Mouse (Mus musculus) embryo, embryonic 9.5 days (tissue): ENCODE results near the gene Cacna2d3.
A peak's percentile ranks its signal among the peaks of the same experiment; 100 is the strongest.

Experiments used
- DNase-seq: peaks from one replicate; pipeline ENCODE4 v3.0.0-alpha.2; 2017; ENCODE audit errors: extremely low spot score

The Cacna2d3 gene

GRCm38 (mm10) chr14:29267233-29267874 lies 454.3 kb downstream of the Cacna2d3 start:
- peak; percentile 57 for DNase-seq

GRCm38 (mm10) chr14:29260621-29261020 lies 461.0 kb downstream of the Cacna2d3 start:
- no peak for DNase-seq

- no peak for DNase-seq
These were observed 478.1 kb downstream of the Cacna2d3 start for GRCm38 (mm10) chr14:29243516-29243915.

- DNase-seq: no peak
These were observed 483.2 kb downstream of the Cacna2d3 start for GRCm38 (mm10) chr14:29238446-29238845.

- peak; percentile 41 for DNase-seq
These were observed 492.5 kb downstream of the Cacna2d3 start for GRCm38 (mm10) chr14:29228976-29229716.

GRCm38 (mm10) chr14:29228471-29228870 lies 493.2 kb downstream of the Cacna2d3 start:
- DNase-seq: no peak

- no peak for DNase-seq
These were observed 493.7 kb downstream of the Cacna2d3 start for GRCm38 (mm10) chr14:29227959-29228358.

- DNase-seq: no peak
These were observed 495.8 kb downstream of the Cacna2d3 start for GRCm38 (mm10) chr14:29225754-29226365.

- DNase-seq: no peak
These were observed 498.7 kb downstream of the Cacna2d3 start for GRCm38 (mm10) chr14:29223012-29223411.

- no peak for DNase-seq
These were observed 499.3 kb downstream of the Cacna2d3 start for GRCm38 (mm10) chr14:29222191-29222882.

GRCm38 (mm10) chr14:29216106-29216505 lies 505.6 kb downstream of the Cacna2d3 start:
- DNase-seq: no peak

GRCm38 (mm10) chr14:29204967-29205268 lies 516.7 kb downstream of the Cacna2d3 start:
- no peak for DNase-seq

GRCm38 (mm10) chr14:29204236-29204966 lies 517.3 kb downstream of the Cacna2d3 start:
- no peak for DNase-seq

GRCm38 (mm10) chr14:29196171-29196570 lies 525.5 kb downstream of the Cacna2d3 start:
- no peak for DNase-seq

GRCm38 (mm10) chr14:29191426-29191825 lies 530.2 kb downstream of the Cacna2d3 start:
- no peak for DNase-seq

- DNase-seq: no peak
These were observed 537.9 kb downstream of the Cacna2d3 start for GRCm38 (mm10) chr14:29183730-29184129.

- no peak for DNase-seq
These were observed 542.2 kb downstream of the Cacna2d3 start for GRCm38 (mm10) chr14:29179397-29179888.

GRCm38 (mm10) chr14:29178695-29179396 lies 542.8 kb downstream of the Cacna2d3 start:
- DNase-seq: peak; percentile 73

- DNase-seq: no peak
These were observed 546.9 kb downstream of the Cacna2d3 start for GRCm38 (mm10) chr14:29174762-29175161.

GRCm38 (mm10) chr14:29172207-29172606 lies 549.5 kb downstream of the Cacna2d3 start:
- DNase-seq: no peak

GRCm38 (mm10) chr14:29164653-29165030 lies 557.0 kb downstream of the Cacna2d3 start:
- DNase-seq: no peak
